ENCODE assay signal across 15 mouse cellular contexts in the genomic region with DNA sequence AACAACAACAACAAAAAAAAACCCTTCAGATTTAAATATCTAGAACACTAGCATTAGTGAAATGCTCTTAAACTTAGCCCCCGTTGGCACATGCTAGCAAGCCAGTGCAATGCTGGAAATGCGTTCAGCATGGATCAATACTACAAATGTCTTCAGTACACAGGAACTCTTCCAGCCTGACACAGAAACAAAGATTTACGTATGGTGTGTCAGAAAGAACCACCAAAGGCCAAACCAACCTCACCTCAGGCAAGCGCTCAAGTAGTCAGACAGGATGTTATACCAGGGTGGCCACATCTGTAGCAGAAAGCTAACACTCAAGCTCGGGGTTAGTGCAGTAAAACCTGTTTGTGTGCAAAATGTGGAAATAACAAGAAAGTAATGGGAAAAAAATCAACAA. TPM values are rescaled to one million over a fixed set of nuclear protein-coding genes. Genes with fewer than 3 reads are reported as not detected.
DNase-seq lines count a peak whose midpoint lies in the region; ATAC-seq lines count a peak whose summit lies in the region.
"Had no signal": no experiment of that assay in that cellular context is flagged by ENCODE, and none has a peak within 500 bp of the region (broad histone marks: within the 10 kb centered on the region; RNA-seq: fewer than 3 reads in every experiment).

No protein-coding gene starts in this region.

- H3K9ac ChIP-seq in heart, embryonic 16.5 days (ENCODE audit: low read length): no peak overlapping the region
- H3K9ac ChIP-seq: heart, embryonic 15.5 days; hindbrain, embryonic 15.5 days had no signal

- no peak for DNase-seq in heart, adult 9 months (ENCODE audit: low spot score in 2 of 2)
- peak; percentile 71 for DNase-seq in CD4-positive, CD25-positive, alpha-beta regulatory T cell, adult 2 months (ENCODE audit: low read depth, low spot score)
- peak; percentile 76 for DNase-seq in thymus, postnatal 0 days (ENCODE audit: low spot score)
- no peak for DNase-seq in heart, postnatal 14 days
- no peak for DNase-seq in gastrocnemius, adult 8-10 months (ENCODE audit: low spot score in 2 of 2)
- DNase-seq in embryo, embryonic 10.5 days (ENCODE audit: low spot score): no peak
- DNase-seq: adrenal gland, adult 2 months; cerebellum, postnatal 25 days; kidney, adult 8-10 months; layer of hippocampus, adult 9-11 months; lung, adult 18-20 months had no signal

- H3K4me1 ChIP-seq in heart, embryonic 16.5 days (ENCODE audit: control insufficient read depth, insufficient read depth, low read length): peaks cover 11% of the 10 kb centered on the region
- H3K4me1 ChIP-seq: hindbrain, embryonic 15.5 days had no signal

- H3K27ac ChIP-seq in heart, embryonic 16.5 days (ENCODE audit: low read length): peak overlapping the region; percentile 36
- H3K27ac ChIP-seq: heart, embryonic 15.5 days; hindbrain, embryonic 15.5 days had no signal

- 78% methylated on average over 5 of the region's 5 CpGs for WGBS in heart, embryonic 16.5 days

- H3K9me3 ChIP-seq in heart, embryonic 16.5 days (replicated peaks; ENCODE audit: control insufficient read depth, low read length): no peaks in the 10 kb centered on the region
- H3K9me3 ChIP-seq: heart, embryonic 15.5 days; hindbrain, embryonic 15.5 days had no signal

- H3K36me3 ChIP-seq in heart, embryonic 16.5 days (ENCODE audit: control insufficient read depth, insufficient read depth): no peaks in the 10 kb centered on the region
- H3K36me3 ChIP-seq: heart, embryonic 15.5 days; hindbrain, embryonic 15.5 days had no signal

- no peak overlapping the region for H3K4me3 ChIP-seq in heart, embryonic 16.5 days (ENCODE audit: low read length)
- H3K4me3 ChIP-seq: heart, embryonic 15.5 days; hindbrain, embryonic 15.5 days had no signal

- ATAC-seq in heart, embryonic 16.5 days (replicated peaks; ENCODE audit: extremely low read depth, insufficient read depth, low FRiP score): no peak
- peak; percentile 44 to 52; a peak in 3 of 4 replicates for ATAC-seq in hematopoietic stem cell, adult 5-6 weeks (replicated peaks in 1 of 2; ENCODE audit: insufficient read depth in 1 of 2, low FRiP score in 2 of 2, low TSS enrichment in 1 of 2, low read depth in 1 of 2, poor library complexity in 2 of 2, severe bottlenecking in 2 of 2)

- intact Hi-C loops in heart, postnatal 14 days (cut with DNase I): no loop called here

- H3K27me3 ChIP-seq in heart, embryonic 16.5 days (ENCODE audit: control insufficient read depth, insufficient read depth, low read length): no peaks in the 10 kb centered on the region
- H3K27me3 ChIP-seq: heart, embryonic 15.5 days; hindbrain, embryonic 15.5 days had no signal

- no peak overlapping the region for H3K4me2 ChIP-seq in heart, embryonic 16.5 days (ENCODE audit: low read depth, low read length)
- H3K4me2 ChIP-seq: heart, embryonic 15.5 days; hindbrain, embryonic 15.5 days had no signal

RNA-seq across cellular contexts. Expression of gene Ostf1, which starts 12.6 kb away (rescaled TPM):
- 89.5 and 94.1 TPM in 2 replicates for polyA plus RNA-seq in heart, embryonic 16.5 days (2015; fragmentation: Nextera tagmentation; extraction: Ambion mirVana)
- 105 and 142 TPM in 2 replicates for total RNA-seq in hematopoietic stem cell, adult 5-6 weeks (2017)
- polyA plus RNA-seq in thymus, postnatal 0 days (2015; fragmentation: Nextera tagmentation; extraction: Ambion mirVana): 129 and 132 TPM in 2 replicates
- total RNA-seq in heart, postnatal 14 days (2021): 10 to 100 TPM; 46.5 to 52.2 TPM
- total RNA-seq in gastrocnemius, adult 8-10 months (2022): 10 to 100 TPM; 22.1 to 28.5 (median 25.5) TPM

RNA-seq across cellular contexts. Expression of gene Nmrk1, which starts 12.7 kb away (rescaled TPM):
- 8.0 and 8.3 TPM in 2 replicates for polyA plus RNA-seq in heart, embryonic 16.5 days (2015; fragmentation: Nextera tagmentation; extraction: Ambion mirVana)
- 6.4 and 13.1 TPM in 2 replicates for total RNA-seq in hematopoietic stem cell, adult 5-6 weeks (2017)
- 6.3 and 8.4 TPM in 2 replicates for polyA plus RNA-seq in thymus, postnatal 0 days (2015; fragmentation: Nextera tagmentation; extraction: Ambion mirVana)
- 1 to 10 TPM; 3.9 to 4.0 TPM for total RNA-seq in heart, postnatal 14 days (2021)
- total RNA-seq in gastrocnemius, adult 8-10 months (2022): 1 to 10 TPM; 3.0 to 4.8 (median 3.6) TPM

RNA-seq across cellular contexts. Expression of gene Carnmt1, which starts 51.5 kb away (rescaled TPM):
- 23.3 and 25.5 TPM in 2 replicates for polyA plus RNA-seq in heart, embryonic 16.5 days (2015; fragmentation: Nextera tagmentation; extraction: Ambion mirVana)
- total RNA-seq in hematopoietic stem cell, adult 5-6 weeks (2017): 18.9 and 32.6 TPM in 2 replicates
- 28.8 and 30.1 TPM in 2 replicates for polyA plus RNA-seq in thymus, postnatal 0 days (2015; fragmentation: Nextera tagmentation; extraction: Ambion mirVana)
- total RNA-seq in heart, postnatal 14 days (2021): 10 to 100 TPM; 23.1 to 24.7 TPM
- 100 to 1,000 TPM; 103 to 147 (median 134) TPM for total RNA-seq in gastrocnemius, adult 8-10 months (2022)

Comparison
In these comparisons a context has a peak if more than half of its experiments do, and no peak if none do; other contexts are left out.
1. DNase-seq: peak in CD4-positive, CD25-positive, alpha-beta regulatory T cell, adult 2 months (single experiment) and thymus, postnatal 0 days (single experiment); none in heart, adult 9 months (0 of 2), heart, postnatal 14 days (0 of 2), gastrocnemius, adult 8-10 months (0 of 2) and embryo, embryonic 10.5 days (single experiment).